Mouse (Mus musculus) myocyte (in vitro differentiated cells): ENCODE measurements around the gene Dido1.

ENCODE experiments used
- CEBPB ChIP-seq: IDR thresholded peaks from 2 replicates; pipeline ENCODE4 v1.6.1; 2011; ENCODE audit warnings: mild to moderate bottlenecking, moderate library complexity; ENCODE audit not compliant: poor library complexity, insufficient read depth, severe bottlenecking
- E2F4 ChIP-seq: IDR thresholded peaks from one replicate; pipeline ENCODE4 v1.6.1; 2011; ENCODE audit warnings: mild to moderate bottlenecking, control low read depth, moderate library complexity; ENCODE audit not compliant: insufficient read depth
- MAX ChIP-seq: IDR thresholded peaks from one replicate; pipeline ENCODE4 v1.6.1; 2011; ENCODE audit warnings: low read depth, mild to moderate bottlenecking, control low read depth
- MYOD1 ChIP-seq, 3 experiments: IDR thresholded peaks; one replicate each; pipeline ENCODE4 v1.6.1; 2011; ENCODE audit warnings: control low read depth in 2 of 3, low read depth in 2 of 3, mild to moderate bottlenecking in 2 of 3, moderate library complexity in 1 of 3; ENCODE audit not compliant: insufficient read length in 2 of 3, control insufficient read depth in 1 of 3
- MYOG ChIP-seq, 3 experiments: IDR thresholded peaks; one replicate each; pipeline ENCODE4 v1.6.1; 2011; ENCODE audit warnings: control low read depth in 2 of 3, low read depth in 2 of 3, mild to moderate bottlenecking in 2 of 3; ENCODE audit not compliant: insufficient read length in 2 of 3, control insufficient read depth in 1 of 3, insufficient read depth in 1 of 3
- POLR2A ChIP-seq: IDR thresholded peaks from one replicate; pipeline ENCODE4 v1.6.1; 2011; ENCODE audit warnings: low read depth, mild to moderate bottlenecking, control low read depth, moderate library complexity; ENCODE audit not compliant: insufficient read length
- POLR2AphosphoS2 ChIP-seq: IDR thresholded peaks from one replicate; pipeline ENCODE4 v1.6.1; 2011; ENCODE audit warnings: low read depth, control low read depth; ENCODE audit not compliant: insufficient read length
- REST ChIP-seq: IDR thresholded peaks from one replicate; pipeline ENCODE4 v1.6.1; 2011; ENCODE audit warnings: mild to moderate bottlenecking, control low read depth, moderate library complexity; ENCODE audit not compliant: insufficient read depth, insufficient read length
- SRF ChIP-seq: IDR thresholded peaks from one replicate; pipeline ENCODE4 v1.6.1; 2011; ENCODE audit warnings: low read depth; ENCODE audit not compliant: control insufficient read depth, insufficient read length
- TCF12 ChIP-seq: IDR thresholded peaks from one replicate; pipeline ENCODE4 v1.6.1; 2011; ENCODE audit warnings: mild to moderate bottlenecking, control low read depth; ENCODE audit not compliant: poor library complexity, insufficient read depth, severe bottlenecking
- TCF3 ChIP-seq: IDR thresholded peaks from one replicate; pipeline ENCODE4 v1.6.1; 2011; ENCODE audit warnings: low read depth, control low read depth; ENCODE audit not compliant: insufficient read length
- USF1 ChIP-seq: IDR thresholded peaks from one replicate; pipeline ENCODE4 v1.6.1; 2011; ENCODE audit warnings: low read depth, mild to moderate bottlenecking, control low read depth, moderate library complexity

DNA sequence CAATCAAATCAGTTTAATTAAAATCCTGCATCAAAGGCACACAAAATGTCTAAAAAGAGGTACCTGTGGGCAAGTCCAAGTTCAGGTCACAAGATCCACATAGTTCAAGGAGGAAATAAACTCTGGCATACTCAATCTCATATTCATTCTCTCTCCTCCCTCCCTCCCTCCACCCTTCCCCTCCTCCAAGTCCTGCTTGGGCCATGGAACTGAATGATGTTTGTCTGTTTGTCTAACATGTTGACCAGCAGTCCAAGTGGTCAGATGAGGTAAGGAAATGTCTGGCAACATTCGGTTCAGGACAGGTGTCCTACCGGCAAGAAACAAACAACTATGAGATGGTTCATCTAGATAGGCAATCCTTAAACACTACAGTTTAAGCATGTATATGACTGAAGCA is 33.1 kb downstream of the Dido1 start:
- TF ChIP-seq POLR2AphosphoS2 = no peak
- no peak for TF ChIP-seq USF1
- TF ChIP-seq REST = no peak
- no peak for TF ChIP-seq MAX
- TF ChIP-seq POLR2A = no peak
- TF ChIP-seq SRF = no peak
- no peak for TF ChIP-seq MYOD1 (IDR thresholded peaks at IDR 0.05; ENCODE audit: control insufficient read depth in 1 of 3, insufficient read length in 2 of 3, low read depth in 2 of 3)
- TF ChIP-seq CEBPB = no peak
- no peak for TF ChIP-seq MYOG (IDR thresholded peaks at IDR 0.05; ENCODE audit: control insufficient read depth in 1 of 3, insufficient read depth in 1 of 3, insufficient read length in 2 of 3, low read depth in 2 of 3)
- no peak for TF ChIP-seq E2F4
- no peak for TF ChIP-seq TCF3
- TF ChIP-seq TCF12 = no peak
